Mouse (Mus musculus): ENCODE data around the gene Bmi1.

DNA sequence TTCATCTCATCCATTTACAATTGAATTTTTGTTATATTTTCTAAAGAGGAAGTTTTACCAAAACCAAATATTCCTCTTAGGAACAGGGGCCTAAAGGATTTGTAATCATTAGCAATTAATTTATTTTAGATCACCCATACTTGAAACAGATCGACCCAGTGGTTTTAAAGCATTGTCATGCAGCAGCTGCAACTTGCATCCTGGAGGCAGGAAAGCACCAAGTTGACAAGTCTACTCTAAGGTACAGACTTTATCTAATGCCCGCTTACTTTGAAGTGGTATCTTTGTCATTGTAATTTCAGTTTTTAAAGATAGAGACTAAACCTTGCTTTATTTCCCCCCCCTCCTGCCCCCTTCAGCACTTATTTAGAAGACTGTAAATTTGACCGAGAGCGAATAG lies 3.1 kb upstream of the Bmi1 start:
- TF ChIP-seq GATA1 (IDR thresholded peaks at IDR 0.05; ENCODE audit: low read length) (no peak), TAL1 (IDR thresholded peaks at IDR 0.05; ENCODE audit: low read length) (no peak)
